In the genomic region with DNA sequence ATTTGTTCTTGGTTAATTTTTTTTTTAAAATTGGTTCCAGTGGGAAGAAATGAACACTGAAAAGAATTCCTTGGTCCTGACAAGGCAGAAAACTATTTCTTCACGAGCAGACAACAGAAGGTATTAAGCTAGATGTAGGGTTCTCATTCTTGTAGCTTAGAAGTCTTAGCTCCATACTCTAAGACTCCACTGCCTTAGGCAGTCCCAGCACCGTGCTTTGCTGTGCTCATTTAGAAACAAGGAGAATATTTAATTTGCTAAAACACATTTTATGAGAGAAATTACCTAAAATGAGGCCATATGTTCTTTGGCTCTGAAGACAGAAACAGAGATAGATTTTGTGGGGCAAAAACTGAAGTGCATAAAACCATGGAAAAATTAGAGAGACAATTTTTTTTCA, we compare ENCODE assay signal across 27 mouse cellular contexts.
"Had no signal": no experiment of that assay in that cellular context is flagged by ENCODE, and none has a peak within 500 bp of the region (broad histone marks: within the 10 kb centered on the region; RNA-seq: fewer than 3 reads in every experiment).

No protein-coding gene starts in this region.

- ATAC-seq: hindbrain, postnatal 0 days; intestine, embryonic 16.5 days had no signal

- H3K4me3 ChIP-seq: heart, adult 2 months; heart, embryonic 13.5 days; heart, embryonic 15.5 days; hindbrain, embryonic 12.5 days; kidney, embryonic 15.5 days; left cerebral cortex, adult 2 months; limb, embryonic 10.5 days; limb, embryonic 12.5 days; liver, embryonic 13.5 days had no signal

- H3K4me1 ChIP-seq: heart, embryonic 13.5 days; heart, embryonic 15.5 days; hindbrain, embryonic 12.5 days; kidney, embryonic 15.5 days; limb, embryonic 10.5 days; limb, embryonic 12.5 days; liver, embryonic 13.5 days had no signal

- DNase-seq: gastrocnemius, postnatal 14 days; gastrocnemius, postnatal 36 days; heart, adult 11 months; heart, adult 2 months; heart, postnatal 14 days; heart, postnatal 36 days; kidney, adult 11 months; kidney, adult 2 months; kidney, adult 9 months; kidney, postnatal 14 days; kidney, postnatal 36 days; layer of hippocampus, adult 9-11 months; liver; liver, embryonic 13.5 days had no signal

- H3K27me3 ChIP-seq: heart, embryonic 13.5 days; heart, embryonic 15.5 days; hindbrain, embryonic 12.5 days; kidney, embryonic 15.5 days; limb, embryonic 12.5 days; liver, embryonic 13.5 days had no signal

- H3K9ac ChIP-seq: heart, embryonic 13.5 days; heart, embryonic 15.5 days; hindbrain, embryonic 12.5 days; hindbrain, embryonic 14.5 days; kidney, embryonic 15.5 days; limb, embryonic 12.5 days; liver, embryonic 13.5 days had no signal

- H3K36me3 ChIP-seq: heart, embryonic 13.5 days; heart, embryonic 15.5 days; hindbrain, embryonic 12.5 days; kidney, embryonic 15.5 days; limb, embryonic 10.5 days; limb, embryonic 12.5 days; liver, embryonic 13.5 days had no signal

- H3K4me2 ChIP-seq: heart, embryonic 11.5 days; heart, embryonic 13.5 days; heart, embryonic 15.5 days; hindbrain, embryonic 12.5 days; hindbrain, embryonic 14.5 days; kidney, embryonic 15.5 days; limb, embryonic 12.5 days; liver, embryonic 11.5 days; liver, embryonic 13.5 days had no signal

- H3K27ac ChIP-seq: heart, adult 2 months; heart, embryonic 13.5 days; heart, embryonic 15.5 days; hindbrain, embryonic 12.5 days; hindbrain, embryonic 14.5 days; hindbrain, postnatal 0 days; kidney, embryonic 15.5 days; kidney, postnatal 0 days; left cerebral cortex, adult 2 months; limb, embryonic 10.5 days; limb, embryonic 12.5 days; liver, embryonic 13.5 days had no signal

- H3K9me3 ChIP-seq: heart, embryonic 13.5 days; heart, embryonic 15.5 days; hindbrain, embryonic 12.5 days; kidney, embryonic 15.5 days; limb, embryonic 10.5 days; limb, embryonic 12.5 days; liver, embryonic 13.5 days had no signal
